Mouse (Mus musculus) lung, postnatal 0 days (tissue): Measurements from ENCODE around the gene Degs2.

Source experiments
- CTCF ChIP-seq: IDR thresholded peaks from 2 replicates; pipeline ENCODE4 v1.5.1; 2016; ENCODE audit warnings: antibody characterized with exemption, mild to moderate bottlenecking
- EP300 ChIP-seq: IDR thresholded peaks from 2 replicates; pipeline ENCODE4 v1.6.1; 2016; ENCODE audit warnings: antibody characterized with exemption, mild to moderate bottlenecking, control low read depth

DNA sequence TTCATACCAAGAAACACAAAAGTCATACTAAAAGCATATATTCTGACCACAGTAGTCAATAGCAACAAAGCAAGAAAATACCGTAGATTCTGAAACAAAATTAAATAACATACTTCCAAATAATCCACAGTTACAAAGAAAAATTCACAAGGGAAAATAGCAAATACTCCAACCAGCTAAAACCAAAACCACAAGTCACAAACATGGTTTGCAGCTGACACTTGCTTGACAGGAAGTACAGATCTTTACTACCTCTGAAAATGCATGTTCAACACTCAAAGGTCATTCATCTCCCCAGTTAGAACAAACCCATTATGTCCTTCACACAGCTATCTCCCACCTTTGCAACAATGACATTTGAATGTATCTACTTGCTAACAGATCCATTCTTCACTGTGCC, 68.1 kb downstream of the Degs2 start:
- TF ChIP-seq CTCF (no peak), EP300 (no peak)
